Mouse (Mus musculus) neutrophil, adult 59 days (primary cell): ENCODE data around the gene Olfr435. TPM values are rescaled to one million over a fixed set of nuclear protein-coding genes. Genes with fewer than 3 reads are reported as not detected.

Experiments
- total RNA-seq, 2 experiments: library from RNA; stranded (reverse); gene quantifications; 1 replicate in 1 of 2; 2 replicates in 1 of 2; pipeline ENCODE4 v1.2.4; 2023

Gene Olfr435
- not detected for total RNA-seq

DNA sequence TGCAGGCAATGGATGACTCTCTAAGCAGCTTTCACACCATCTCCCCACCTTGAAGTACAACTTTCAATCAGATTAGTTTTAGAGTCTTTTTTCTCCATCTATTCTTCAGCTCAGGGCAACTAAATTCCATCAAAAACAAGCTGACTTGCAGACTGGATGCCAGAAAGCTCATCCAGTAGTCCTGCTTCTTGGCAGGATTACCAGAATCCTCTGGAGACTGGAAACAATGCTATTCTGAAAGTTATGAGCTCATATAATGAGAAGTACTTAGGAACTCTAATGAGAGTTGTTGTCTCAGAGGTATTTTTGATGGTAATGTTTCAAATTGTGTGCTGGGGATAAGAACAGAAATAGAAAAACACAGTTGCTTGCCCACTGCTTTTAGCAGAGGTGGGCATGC, at the start of gene Olfr435:
Gene Olfr435, plus strand, starts transcription at position 366 of the 400 bp plus-strand sequence.

DNA sequence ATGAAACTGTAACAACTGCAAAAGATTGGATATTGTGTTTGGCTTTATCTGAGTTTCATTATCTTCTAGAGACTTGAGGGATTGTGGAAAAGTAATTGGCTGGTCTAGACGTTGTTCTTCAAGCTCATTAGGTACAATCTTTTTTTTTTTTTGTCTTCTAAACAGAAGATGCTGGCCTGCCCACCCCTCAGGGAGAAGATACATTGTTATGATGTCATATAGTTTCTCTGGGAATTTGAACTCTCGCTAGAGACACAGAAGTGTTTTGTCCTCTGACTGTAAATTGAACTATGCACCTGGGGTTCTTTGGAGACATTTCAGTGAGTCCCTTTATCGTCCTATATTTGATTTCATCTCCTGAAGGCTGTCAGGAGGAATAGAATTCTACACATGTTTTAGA, 34.0 kb upstream of the Olfr435 start, which contains the start of gene Olfr437:
Gene Olfr437, plus strand, starts transcription at position 301 of the 400 bp plus-strand sequence.

DNA sequence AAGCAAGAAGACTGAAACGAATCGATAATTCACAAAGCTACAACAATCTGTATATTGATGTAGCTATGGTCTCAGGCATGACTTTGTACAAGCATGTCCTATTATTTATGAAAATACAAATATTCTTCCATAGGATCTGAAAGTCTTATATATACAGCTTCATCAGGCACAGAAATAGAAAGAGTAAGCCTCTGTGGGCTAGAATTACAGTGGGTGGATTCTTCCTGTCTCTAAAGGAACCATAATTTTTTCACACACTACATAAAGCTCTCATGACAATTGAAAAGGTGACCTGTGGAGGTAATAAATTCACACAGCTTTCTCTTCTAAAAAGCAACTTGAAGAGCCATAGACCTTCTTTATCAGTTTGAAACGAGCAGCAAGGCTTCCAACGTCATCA, 25.1 kb upstream of the Olfr435 start, which contains the start of gene Olfr13:
Gene Olfr13, plus strand, starts transcription at position 301 of the 400 bp plus-strand sequence.

DNA sequence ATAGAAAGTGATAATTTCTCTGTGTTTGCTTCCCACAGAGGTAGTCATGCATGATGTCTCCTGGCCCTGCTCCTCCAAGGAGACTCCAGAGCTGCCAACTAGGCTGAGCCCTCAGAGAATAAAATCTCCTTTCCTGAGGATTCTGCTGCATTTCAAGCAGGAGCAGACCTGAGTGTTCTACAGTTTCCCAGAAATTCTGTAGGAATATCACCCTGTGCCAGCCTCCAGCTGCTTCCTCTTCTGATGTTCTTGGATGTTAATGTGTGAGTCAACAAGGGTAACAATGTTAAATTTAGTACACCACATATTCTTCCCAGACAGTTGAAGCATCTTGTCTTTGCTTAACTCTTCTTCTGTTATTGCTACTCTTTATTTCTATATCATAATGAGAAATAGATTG, 15.9 kb downstream of the Olfr435 start, which contains the start of gene Olfr434:
Gene Olfr434, plus strand, starts transcription at position 149 of the 400 bp plus-strand sequence.

DNA sequence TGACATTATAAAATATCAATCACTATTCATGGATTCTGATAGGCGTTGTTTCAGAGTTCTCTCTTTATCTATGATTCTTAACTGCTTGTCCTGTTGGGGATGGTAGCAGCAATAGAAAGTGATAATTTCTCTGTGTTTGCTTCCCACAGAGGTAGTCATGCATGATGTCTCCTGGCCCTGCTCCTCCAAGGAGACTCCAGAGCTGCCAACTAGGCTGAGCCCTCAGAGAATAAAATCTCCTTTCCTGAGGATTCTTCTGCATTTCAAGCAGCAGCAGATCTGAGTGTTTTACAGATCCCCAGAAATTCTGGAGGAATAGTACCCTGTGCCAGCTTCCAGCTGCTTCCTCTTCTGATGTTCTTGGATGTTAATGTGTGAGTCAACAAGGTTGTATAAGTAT, 34.3 kb downstream of the Olfr435 start, which contains the start of gene Olfr47:
Gene Olfr47, plus strand, starts transcription at position 275 of the 400 bp plus-strand sequence.

Other genes starting within 250 kb of the Olfr435 start
- not detected for gene Olfr444, start 248.1 kb upstream of the Olfr435 start, total RNA-seq
- not detected for gene Olfr441, start 90.8 kb upstream of the Olfr435 start, total RNA-seq
- not detected for gene Olfr237-ps1, start 50.6 kb upstream of the Olfr435 start, total RNA-seq
- not detected for gene Olfr437, start 33.9 kb upstream of the Olfr435 start, total RNA-seq
- not detected for gene Olfr13, start 25.0 kb upstream of the Olfr435 start, total RNA-seq
- not detected for gene Olfr434, start 15.9 kb downstream of the Olfr435 start, total RNA-seq
- not detected for gene Olfr47, start 34.4 kb downstream of the Olfr435 start, total RNA-seq
- gene Arhgef5, start 68.4 kb downstream of the Olfr435 start, total RNA-seq: under 1 TPM; 0.31 to 0.49 TPM
- not detected for gene Nobox, start 112.4 kb downstream of the Olfr435 start, total RNA-seq